Mouse (Mus musculus): ENCODE data around the gene Npr3. TPM values are rescaled to one million over a fixed set of nuclear protein-coding genes. Genes with fewer than 3 reads are reported as not detected.
"Not testable (repeated sequence)": the region's sequence is repeated elsewhere in the genome, so short reads cannot be mapped to it uniquely, and the experiment has no call there.

The Npr3 gene
- polyA plus RNA-seq, 3 experiments from 2014 or later: not detected

- ATAC-seq: no peak
Measured at GRCm38 (mm10) chr15:11881822-11882221, 25.3 kb downstream of the Npr3 start.

- no peak for ATAC-seq
Measured at GRCm38 (mm10) chr15:11878334-11878733, 28.8 kb downstream of the Npr3 start.

GRCm38 (mm10) chr15:11877273-11877672 lies 29.8 kb downstream of the Npr3 start:
- no peak for ATAC-seq

- ATAC-seq: no peak
Measured at GRCm38 (mm10) chr15:11866918-11867317, 40.2 kb downstream of the Npr3 start.

GRCm38 (mm10) chr15:11863540-11863818 lies 43.6 kb downstream of the Npr3 start:
- no peak for ATAC-seq

- no peak for ATAC-seq
Measured at GRCm38 (mm10) chr15:11862785-11863539, 44.1 kb downstream of the Npr3 start.

- ATAC-seq: no peak
Measured at GRCm38 (mm10) chr15:11862253-11862652, 44.8 kb downstream of the Npr3 start.

GRCm38 (mm10) chr15:11860259-11860658 lies 46.8 kb downstream of the Npr3 start:
- no peak for ATAC-seq

GRCm38 (mm10) chr15:11859829-11860228 lies 47.3 kb downstream of the Npr3 start:
- ATAC-seq: no peak

- no peak for ATAC-seq
Measured at GRCm38 (mm10) chr15:11858411-11858810, 48.7 kb downstream of the Npr3 start.

- ATAC-seq: no peak
Measured at GRCm38 (mm10) chr15:11845204-11846062, 61.7 kb downstream of the Npr3 start.

- no peak for ATAC-seq
Measured at GRCm38 (mm10) chr15:11844115-11844514, 63.0 kb downstream of the Npr3 start.

GRCm38 (mm10) chr15:11841828-11842227 lies 65.3 kb downstream of the Npr3 start:
- ATAC-seq: no peak

GRCm38 (mm10) chr15:11835913-11836312 lies 71.2 kb downstream of the Npr3 start:
- ATAC-seq: no peak

GRCm38 (mm10) chr15:11822347-11822746 lies 84.7 kb downstream of the Npr3 start:
- not testable (repeated sequence) for ATAC-seq

GRCm38 (mm10) chr15:11815551-11815950 lies 91.5 kb downstream of the Npr3 start:
- no peak for ATAC-seq

- ATAC-seq: no peak
Measured at GRCm38 (mm10) chr15:11803576-11803975, 103.5 kb downstream of the Npr3 start.

GRCm38 (mm10) chr15:11801863-11802722 lies 105.0 kb downstream of the Npr3 start:
- ATAC-seq: no peak

GRCm38 (mm10) chr15:11794632-11795031 lies 112.5 kb downstream of the Npr3 start:
- ATAC-seq: no peak

Data from inflammation-experienced regulatory T-cells, adult 6 months (primary cell).